Mouse (Mus musculus) right cerebral cortex, postnatal 36 days (tissue): ENCODE measurements around the gene Egln1.

Source experiments
- DNase-seq, 2 experiments: peaks; one replicate each; pipeline ENCODE4 v3.0.0; 2022; ENCODE audit warnings: low spot score in 2 of 2, mixed read lengths in 1 of 2

Gene Egln1

DNA sequence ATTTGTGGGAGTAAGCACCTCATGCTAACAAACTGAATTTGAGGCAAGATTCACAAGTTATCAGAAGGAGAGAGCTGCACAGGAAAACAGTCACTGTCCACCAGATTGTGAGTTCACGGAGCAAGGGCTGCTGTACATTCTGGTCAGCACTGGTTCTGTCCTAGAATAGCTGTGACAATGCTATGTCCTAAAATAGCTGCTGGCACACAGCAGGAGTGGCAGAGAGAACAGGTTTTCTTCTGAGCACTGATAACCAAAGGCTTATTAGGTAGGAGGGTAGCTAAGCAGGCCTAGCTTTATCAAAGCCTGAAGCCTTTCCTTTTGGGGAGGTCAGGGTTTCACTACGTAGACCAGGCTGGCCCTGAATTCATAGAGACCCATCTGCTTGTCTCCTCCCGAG is 88.9 kb downstream of the Egln1 start:
- DNase-seq: no peak

DNA sequence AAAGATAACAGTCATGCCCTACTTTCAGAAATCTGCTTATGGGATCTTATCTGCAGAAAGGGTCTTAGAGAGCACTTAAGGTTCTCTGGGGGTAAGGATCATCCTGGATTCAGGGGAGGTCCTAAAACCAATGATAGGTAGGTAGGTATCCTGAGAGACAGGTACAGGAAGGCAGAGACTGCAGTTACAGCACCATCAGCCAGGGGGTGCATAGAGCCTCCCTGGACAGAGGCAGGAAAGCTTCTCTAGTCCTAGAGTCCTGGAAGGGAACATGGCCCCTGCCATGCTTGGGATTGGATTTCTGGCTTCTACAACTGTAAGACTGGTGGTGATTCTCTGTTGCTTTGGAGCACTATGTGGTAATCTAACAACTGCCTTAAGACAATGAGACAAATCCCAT is 89.7 kb downstream of the Egln1 start:
- no peak for DNase-seq
